8 mouse cellular contexts compared by ENCODE assay signal in genomic region chr19:25610015-25610410, GRCm38 (mm10). TPM values are rescaled to one million over a fixed set of nuclear protein-coding genes. Genes with fewer than 3 reads are reported as not detected.
A peak's percentile ranks its signal among the peaks of the same experiment; 100 is the strongest.
DNase-seq lines count a peak whose midpoint lies in the region; ATAC-seq lines count a peak whose summit lies in the region.

Dmrt3 (plus strand) TSS chr19:25610301.

- H3K4me1 ChIP-seq in heart, embryonic 13.5 days, result peaks cover 28% of the 10 kb centered on the region
- H3K4me1 ChIP-seq in hindbrain, embryonic 12.5 days, result peaks cover 24% of the 10 kb centered on the region
- peaks cover 11% of the 10 kb centered on the region for H3K4me1 ChIP-seq in midbrain, embryonic 16.5 days (ENCODE audit: control insufficient read depth, insufficient read depth, low read length)

- under 1% methylated on average over 25 of the region's 29 CpGs for WGBS in heart, embryonic 13.5 days
- WGBS in hindbrain, embryonic 12.5 days, result under 1% methylated on average over 29 of the region's 29 CpGs
- under 1% methylated on average over 26 of the region's 29 CpGs for WGBS in midbrain, embryonic 16.5 days

- H3K4me3 ChIP-seq in heart, embryonic 13.5 days, result peak within 1 kb of the TSS; percentile 53
- peak within 1 kb of the TSS; percentile 28 for H3K4me3 ChIP-seq in hindbrain, embryonic 12.5 days
- peak within 1 kb of the TSS; percentile 25 for H3K4me3 ChIP-seq in midbrain, embryonic 16.5 days (ENCODE audit: low read depth, low read length)

- no peaks in the 10 kb centered on the region for H3K36me3 ChIP-seq in heart, embryonic 13.5 days
- no peaks in the 10 kb centered on the region for H3K36me3 ChIP-seq in hindbrain, embryonic 12.5 days
- H3K36me3 ChIP-seq in midbrain, embryonic 16.5 days (ENCODE audit: control insufficient read depth, insufficient read depth, low read length), result no peaks in the 10 kb centered on the region

- intact Hi-C loops in heart, postnatal 25 days (cut with DNase I), result no loop called here

- no peak for DNase-seq in heart, postnatal 25 days (ENCODE audit: low spot score)
- DNase-seq in R1 (ENCODE audit: low read depth, low spot score), result peak; percentile 67
- no peak for DNase-seq in gastrocnemius, postnatal 4 days (ENCODE audit: low spot score in 2 of 2)
- no peak for DNase-seq in spleen, postnatal 14 days (ENCODE audit: low spot score in 2 of 2)
- DNase-seq in thymus, postnatal 25 days, result no peak

- peak within 1 kb of the TSS; percentile 52 for H3K9ac ChIP-seq in heart, embryonic 13.5 days
- peak within 1 kb of the TSS; percentile 28; the same call in 1 of the 2 replicates for H3K9ac ChIP-seq in hindbrain, embryonic 12.5 days
- no peak within 1 kb of the TSS for H3K9ac ChIP-seq in midbrain, embryonic 16.5 days (ENCODE audit: low read depth, low read length)

- peak within 1 kb of the TSS; percentile 74 for H3K4me2 ChIP-seq in heart, embryonic 13.5 days
- peak within 1 kb of the TSS; percentile 53 for H3K4me2 ChIP-seq in hindbrain, embryonic 12.5 days (replicated peaks)
- H3K4me2 ChIP-seq in midbrain, embryonic 16.5 days (ENCODE audit: low read length), result peak within 1 kb of the TSS; percentile 46

- H3K27me3 ChIP-seq in heart, embryonic 13.5 days (replicated peaks), result peaks cover 99% of the 10 kb centered on the region
- H3K27me3 ChIP-seq in hindbrain, embryonic 12.5 days, result peaks cover 95% of the 10 kb centered on the region
- H3K27me3 ChIP-seq in midbrain, embryonic 16.5 days (ENCODE audit: control insufficient read depth, insufficient read depth, low read depth, low read length), result peaks cover 69% of the 10 kb centered on the region

- no peak; the same call in 1 of the 2 replicates for ATAC-seq in heart, embryonic 13.5 days (ENCODE audit: extremely low read depth, insufficient number of reproducible peaks, low FRiP score, low TSS enrichment)
- ATAC-seq in hindbrain, embryonic 12.5 days (ENCODE audit: low FRiP score), result peak; percentile 38; the same call in 1 of the 2 replicates
- no peak for ATAC-seq in midbrain, embryonic 16.5 days

- H3K27ac ChIP-seq in heart, embryonic 13.5 days (replicated peaks), result no peak within 1 kb of the TSS
- no peak within 1 kb of the TSS for H3K27ac ChIP-seq in hindbrain, embryonic 12.5 days
- no peak within 1 kb of the TSS for H3K27ac ChIP-seq in midbrain, embryonic 16.5 days (ENCODE audit: low read length)

- no peaks in the 10 kb centered on the region for H3K9me3 ChIP-seq in heart, embryonic 13.5 days
- H3K9me3 ChIP-seq in hindbrain, embryonic 12.5 days (replicated peaks), result no peaks in the 10 kb centered on the region
- H3K9me3 ChIP-seq in midbrain, embryonic 16.5 days (replicated peaks; ENCODE audit: control insufficient read depth, low read length, poor library complexity, severe bottlenecking), result no peaks in the 10 kb centered on the region

RNA-seq across cellular contexts. Expression of gene Dmrt3, which starts in this region (rescaled TPM):
- polyA plus RNA-seq in heart, embryonic 13.5 days (2015; fragmentation: Nextera tagmentation; extraction: Ambion mirVana), result 0.08 and 0.11 TPM in 2 replicates
- total RNA-seq in heart, postnatal 25 days (2021), result not detected
- 0.67 and 1.2 TPM in 2 replicates for polyA plus RNA-seq in hindbrain, embryonic 12.5 days (2016; fragmentation: Nextera tagmentation; extraction: Ambion mirVana)
- polyA plus RNA-seq in midbrain, embryonic 16.5 days (2015; fragmentation: Nextera tagmentation; extraction: Ambion mirVana), result not detected in 2 replicates
- total RNA-seq in gastrocnemius, postnatal 4 days (2021), result not detected
